Mouse (Mus musculus) liver, adult (tissue): ENCODE data around the gene Gstm4.

Experiments used
- GATA4 ChIP-seq: IDR thresholded peaks from 2 replicates; pipeline ENCODE4 v1.6.1; 2014; ENCODE audit warnings: mild to moderate bottlenecking, low read length; ENCODE audit not compliant: insufficient replicate concordance

Gstm4 gene

GRCm38 (mm10) chr3:108044394-108045140 is at the start of gene Gstm4:
TSS of gene Gstm4 (minus strand) at chr3:108044894.
- TF ChIP-seq GATA4 = no peak

- no peak for TF ChIP-seq GATA4
Measured at GRCm38 (mm10) chr3:108094146-108094545, 49.5 kb upstream of the Gstm4 start.

GRCm38 (mm10) chr3:108093306-108093705 is 48.6 kb upstream of the Gstm4 start:
- no peak for TF ChIP-seq GATA4

- TF ChIP-seq GATA4 = no peak
Measured at GRCm38 (mm10) chr3:108092536-108093115, 47.9 kb upstream of the Gstm4 start, which contains the start of gene Gnat2. TSS of gene Gnat2 (plus strand) at chr3:108092789.

GRCm38 (mm10) chr3:108092030-108092429 is 47.3 kb upstream of the Gstm4 start:
- no peak for TF ChIP-seq GATA4

GRCm38 (mm10) chr3:108090561-108090960 is 45.9 kb upstream of the Gstm4 start:
- no peak for TF ChIP-seq GATA4

GRCm38 (mm10) chr3:108089916-108090315 is 45.2 kb upstream of the Gstm4 start:
- TF ChIP-seq GATA4 = no peak

GRCm38 (mm10) chr3:108088842-108089380 is 44.2 kb upstream of the Gstm4 start:
- no peak for TF ChIP-seq GATA4

- no peak for TF ChIP-seq GATA4
Measured at GRCm38 (mm10) chr3:108087329-108087728, 42.6 kb upstream of the Gstm4 start.

- TF ChIP-seq GATA4 = no peak
Measured at GRCm38 (mm10) chr3:108086470-108086979, 41.8 kb upstream of the Gstm4 start, which contains the start of gene Ampd2. TSS of gene Ampd2 (minus strand) at chr3:108086651.

- no peak for TF ChIP-seq GATA4
Measured at GRCm38 (mm10) chr3:108085721-108086469, 41.2 kb upstream of the Gstm4 start.

- TF ChIP-seq GATA4 = no peak; the same call in 1 of the 2 replicates
Measured at GRCm38 (mm10) chr3:108085281-108085720, 40.6 kb upstream of the Gstm4 start.

GRCm38 (mm10) chr3:108084767-108085270 is 40.1 kb upstream of the Gstm4 start:
- no peak for TF ChIP-seq GATA4

- TF ChIP-seq GATA4 = no peak
Measured at GRCm38 (mm10) chr3:108083904-108084407, 39.3 kb upstream of the Gstm4 start.

- no peak for TF ChIP-seq GATA4
Measured at GRCm38 (mm10) chr3:108083161-108083560, 38.5 kb upstream of the Gstm4 start.
